Mouse (Mus musculus) MEL (cell line): ENCODE data around the gene Zfp941. TPM values are rescaled to one million over a fixed set of nuclear protein-coding genes. Genes with fewer than 3 reads are reported as not detected.

Experiments used
- DNase-seq: peaks from one replicate; pipeline ENCODE4 v3.0.0; 2011; ENCODE audit warnings: low read depth, low spot score
- H3K27ac ChIP-seq: 2 replicates; pipeline ENCODE4 v1.5.1; 2012; ENCODE audit warnings: low read depth, mild to moderate bottlenecking, control low read depth, low read length, moderate library complexity; ENCODE audit not compliant: control insufficient read depth
- H3K27me3 ChIP-seq, 2 experiments: fragments of 150-350 bp in 1 of 2; sonication (generic) in 1 of 2; 2 replicates each; pipeline ENCODE4 v1.6.1; 2012; ENCODE audit warnings: low read length in 2 of 2, mild to moderate bottlenecking in 2 of 2, improper control_type of control experiment in 1 of 2, moderate library complexity in 1 of 2; ENCODE audit not compliant: insufficient read depth in 2 of 2, control insufficient read depth in 1 of 2
- H3K36me3 ChIP-seq, 2 experiments: 2 replicates each; pipeline ENCODE4 v1.6.1; 2012 to 2014; ENCODE audit warnings: low read length in 2 of 2, improper control_type of control experiment in 1 of 2, inconsistent platforms in 1 of 2, mild to moderate bottlenecking in 1 of 2; ENCODE audit not compliant: insufficient read depth in 2 of 2, control insufficient read depth in 1 of 2
- H3K4me1 ChIP-seq, 2 experiments: fragments of 150-350 bp in 1 of 2; sonication (generic) in 1 of 2; 2 replicates each; pipeline ENCODE4 v1.6.1; 2012; ENCODE audit warnings: low read length in 2 of 2, improper control_type of control experiment in 1 of 2, mild to moderate bottlenecking in 1 of 2; ENCODE audit not compliant: insufficient read depth in 2 of 2, control insufficient read depth in 1 of 2
- H3K4me3 ChIP-seq, 2 experiments: fragments of 150-350 bp in 1 of 2; sonication (generic) in 1 of 2; 2 replicates each; pipeline ENCODE4 v1.5.1; 2012; ENCODE audit warnings: low read depth in 2 of 2, low read length in 2 of 2, mild to moderate bottlenecking in 2 of 2, moderate library complexity in 2 of 2, control low read depth in 1 of 2, improper control_type of control experiment in 1 of 2; ENCODE audit not compliant: control insufficient read depth in 1 of 2, insufficient read depth in 1 of 2
- H3K79me2 ChIP-seq: 2 replicates; pipeline ENCODE4 v1.6.1; 2012; ENCODE audit warnings: mild to moderate bottlenecking, low read length, moderate library complexity; ENCODE audit not compliant: control insufficient read depth, poor library complexity, insufficient read depth
- H3K9ac ChIP-seq: 2 replicates; pipeline ENCODE4 v1.6.1; 2012; ENCODE audit warnings: low read depth, mild to moderate bottlenecking, control low read depth, low read length, moderate library complexity; ENCODE audit not compliant: control insufficient read depth, poor library complexity, severe bottlenecking
- H3K9me3 ChIP-seq: fragments of 150-350 bp; sonication (generic); replicated peaks from 2 replicates; pipeline ENCODE4 v1.6.1; 2012; ENCODE audit warnings: mild to moderate bottlenecking, low read length, improper control_type of control experiment, moderate library complexity; ENCODE audit not compliant: insufficient read depth
- BHLHE40 ChIP-seq: IDR thresholded peaks from 2 replicates; pipeline ENCODE4 v1.6.1; 2012; ENCODE audit warnings: low read depth, mild to moderate bottlenecking, inconsistent platforms, low read length, improper control_type of control experiment, borderline replicate concordance
- CTCF ChIP-seq, 3 experiments: IDR thresholded peaks in 2 of 3; conservative IDR thresholded peaks in 1 of 3; 2 replicates each; pipeline ENCODE4 v1.5.1; 2011 to 2012; ENCODE audit warnings: low read length in 3 of 3, low read depth in 2 of 3, mild to moderate bottlenecking in 2 of 3, improper control_type of control experiment in 1 of 3, inconsistent platforms in 1 of 3, mixed read lengths in 1 of 3, moderate library complexity in 1 of 3; ENCODE audit not compliant: control insufficient read depth in 1 of 3, insufficient read depth in 1 of 3, poor library complexity in 1 of 3, severe bottlenecking in 1 of 3
- E2F4 ChIP-seq: IDR thresholded peaks from 2 replicates; pipeline ENCODE4 v1.6.1; 2011; ENCODE audit warnings: low read depth, low read length, improper control_type of control experiment, borderline replicate concordance
- ETS1 ChIP-seq: IDR thresholded peaks from 2 replicates; pipeline ENCODE4 v1.6.1; 2012; ENCODE audit warnings: low read depth, mild to moderate bottlenecking, inconsistent platforms, low read length, improper control_type of control experiment, moderate library complexity
- GABPA ChIP-seq: IDR thresholded peaks from 2 replicates; pipeline ENCODE4 v1.6.1; 2012; ENCODE audit warnings: low read depth, mild to moderate bottlenecking, inconsistent platforms, low read length, improper control_type of control experiment, moderate library complexity
- MAZ ChIP-seq: IDR thresholded peaks from 2 replicates; pipeline ENCODE4 v1.6.1; 2012; ENCODE audit warnings: low read depth, mild to moderate bottlenecking, inconsistent platforms, low read length, improper control_type of control experiment
- MEF2A ChIP-seq: IDR thresholded peaks from 2 replicates; pipeline ENCODE4 v1.6.1; 2014; ENCODE audit warnings: low read depth, mild to moderate bottlenecking, inconsistent platforms, low read length, improper control_type of control experiment; ENCODE audit not compliant: poor library complexity, insufficient replicate concordance, severe bottlenecking; ENCODE audit errors: extremely low read depth
- MXI1 ChIP-seq: IDR thresholded peaks from 2 replicates; pipeline ENCODE4 v1.6.1; 2011; ENCODE audit warnings: mild to moderate bottlenecking, low read depth, low read length, improper control_type of control experiment
- MYB ChIP-seq: IDR thresholded peaks from 2 replicates; pipeline ENCODE4 v1.6.1; 2011; ENCODE audit warnings: mild to moderate bottlenecking, low read depth, low read length, improper control_type of control experiment
- SIN3A ChIP-seq: IDR thresholded peaks from 2 replicates; pipeline ENCODE4 v1.6.1; 2012; ENCODE audit warnings: low read length, improper control_type of control experiment, inconsistent platforms
- TCF12 ChIP-seq: IDR thresholded peaks from 2 replicates; pipeline ENCODE4 v1.6.1; 2014; ENCODE audit warnings: low read depth, mild to moderate bottlenecking, inconsistent platforms, low read length, improper control_type of control experiment, moderate library complexity
- UBTF ChIP-seq: IDR thresholded peaks from 2 replicates; pipeline ENCODE4 v1.6.1; 2012; ENCODE audit warnings: low read depth, mild to moderate bottlenecking, inconsistent platforms, low read length, improper control_type of control experiment, moderate library complexity, borderline replicate concordance; ENCODE audit not compliant: insufficient read depth
- ZMIZ1 ChIP-seq: IDR thresholded peaks from 2 replicates; pipeline ENCODE4 v1.6.1; 2012; ENCODE audit warnings: low read depth, mild to moderate bottlenecking, inconsistent platforms, low read length, improper control_type of control experiment, moderate library complexity
- ZNF384 ChIP-seq: IDR thresholded peaks from 2 replicates; pipeline ENCODE4 v1.6.1; 2012; ENCODE audit warnings: low read depth, mild to moderate bottlenecking, inconsistent platforms, low read length, improper control_type of control experiment
- polyA plus RNA-seq, 2 experiments: library from polyadenylated mRNA; stranded (reverse) in 1 of 2; unstranded in 1 of 2; fragments of >175 nt in 1 of 2; fragments of >200 nt in 1 of 2; gene quantifications; 2 replicates each; pipeline versions ENCODE4 v1.2.1 to v1.2.4; 2012; ENCODE audit warnings: low replicate concordance in 2 of 2, low read depth in 1 of 2; ENCODE audit not compliant: insufficient read length in 2 of 2, insufficient read depth in 1 of 2, missing spikeins in 1 of 2
- total RNA-seq: library from RNA; depleted of rRNA; stranded (reverse); fragments of 300-350 nt; gene quantifications from 2 replicates; pipeline ENCODE4 v1.2.3, GENCODE M21; 2012

Zfp941 gene
- total and polyA plus RNA-seq, 3 experiments: not detected

DNA sequence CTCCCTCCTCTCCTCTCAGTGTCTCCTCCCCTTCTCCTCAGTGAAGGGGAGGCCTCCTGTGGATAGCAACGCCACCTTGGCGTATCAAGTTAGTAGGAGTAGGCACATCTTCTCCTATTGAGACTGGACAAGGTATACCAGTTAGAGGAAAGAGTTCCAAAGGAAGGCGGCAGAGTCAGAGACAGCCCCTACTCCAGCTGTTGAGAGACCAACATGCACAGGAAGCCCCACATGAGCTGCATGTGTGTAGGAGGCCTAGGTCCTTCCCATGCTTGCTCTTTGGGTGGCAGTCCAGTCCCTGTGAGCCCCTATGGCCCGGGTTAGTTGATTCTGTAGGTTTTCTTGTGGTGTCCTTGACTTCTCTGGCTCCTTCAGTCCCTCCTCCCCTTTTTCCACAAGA lies 11.4 kb upstream of the Zfp941 start:
- Histone ChIP-seq H3K27me3 (peaks cover 6 to 13% of the 10 kb centered on the region in 2 experiments), H3K36me3 (no peaks in the 10 kb centered on the region), H3K4me1 (peaks cover 2 to 3% of the 10 kb centered on the region in 2 experiments; a peak in 1 of 4 replicates), H3K27ac (no peak overlapping the region), H3K9me3 (no peaks in the 10 kb centered on the region), H3K79me2 (no peaks in the 10 kb centered on the region), H3K9ac (no peak overlapping the region), H3K4me3 (no peak overlapping the region)
- TF ChIP-seq ZMIZ1 (no peak), ETS1 (no peak), SIN3A (no peak), CTCF (IDR thresholded peaks at IDR 0.05 in 2 of 3, conservative IDR thresholded peaks at IDR 0.05 in 1 of 3; ENCODE audit: control insufficient read depth in 1 of 3, insufficient read depth in 1 of 3, low read depth in 2 of 3, low read length in 3 of 3, poor library complexity in 1 of 3, severe bottlenecking in 1 of 3) (no peak), ZNF384 (no peak), UBTF (no peak), GABPA (no peak), MXI1 (no peak), BHLHE40 (no peak), MYB (no peak), MAZ (no peak)
- DNase-seq: no peak

DNA sequence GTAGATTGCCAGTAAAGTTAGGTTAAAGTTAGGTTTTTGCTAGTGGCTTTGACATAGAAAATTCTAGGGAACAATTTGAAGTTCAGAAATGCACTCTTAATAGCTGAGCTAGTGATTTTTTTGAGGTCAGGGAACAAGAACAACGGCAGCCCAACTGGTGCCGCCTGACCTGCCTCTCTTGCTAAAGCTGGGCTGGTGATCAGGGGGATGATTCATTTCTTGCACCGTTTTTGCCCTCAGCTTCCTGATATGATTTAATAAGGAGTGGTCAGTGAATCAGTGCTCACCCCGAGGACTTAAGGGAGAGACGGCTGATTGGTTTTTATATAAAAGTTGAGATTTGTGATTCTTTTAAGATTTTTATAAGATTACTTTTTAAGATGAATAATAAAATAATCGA lies 9.5 kb upstream of the Zfp941 start:
- H3K27ac ChIP-seq: no peak overlapping the region
- no peak overlapping the region for H3K4me3 ChIP-seq
- no peaks in the 10 kb centered on the region for H3K4me1 ChIP-seq
- no peak overlapping the region for H3K9ac ChIP-seq
- DNase-seq: no peak
- no peaks in the 10 kb centered on the region for H3K36me3 ChIP-seq
- TF ChIP-seq TCF12 (no peak), MEF2A (no peak), E2F4 (no peak)
- H3K27me3 ChIP-seq: peaks cover 6 to 13% of the 10 kb centered on the region in 2 experiments
- H3K9me3 ChIP-seq: no peaks in the 10 kb centered on the region
- no peaks in the 10 kb centered on the region for H3K79me2 ChIP-seq
